Mouse (Mus musculus) embryo, embryonic 10.5 days (tissue): ENCODE measurements around the gene Cd37.
A peak's percentile ranks its signal among the peaks of the same experiment; 100 is the strongest.
"Not testable (repeated sequence)": the region's sequence is repeated elsewhere in the genome, so short reads cannot be mapped to it uniquely, and the experiment has no call there.

ENCODE experiments used
- DNase-seq: peaks from one replicate; pipeline ENCODE4 v3.0.0-alpha.2; 2015; ENCODE audit warnings: low spot score

Gene Cd37

GRCm38 (mm10) chr7:45238723-45239496, at the start of gene Cd37:
Gene Cd37 (minus strand): TSS chr7:45239115.
- no peak for DNase-seq

DNA sequence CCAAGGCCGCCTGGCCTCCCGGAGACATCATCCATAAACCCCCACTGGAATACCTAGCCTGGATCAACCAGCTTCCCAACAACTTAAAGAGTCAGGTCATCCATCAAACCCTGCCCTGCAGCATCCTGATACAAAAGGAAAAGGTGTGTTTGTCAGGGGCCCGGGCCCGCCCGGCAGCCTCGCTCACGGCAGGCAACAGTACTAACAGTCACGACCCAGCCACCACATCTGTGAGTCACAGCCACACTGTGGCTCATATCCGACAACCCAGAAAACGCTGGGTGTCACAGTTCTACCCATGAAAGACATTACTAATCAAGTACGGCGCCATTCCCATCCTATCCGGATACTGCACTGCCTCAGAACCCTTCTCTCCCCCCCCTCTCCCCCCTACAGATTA, 47.6 kb upstream of the Cd37 start:
- no peak for DNase-seq

GRCm38 (mm10) chr7:45277136-45277760, 38.3 kb upstream of the Cd37 start, which contains the start of gene Slc6a21:
Gene Slc6a21 (plus strand): TSS chr7:45277513.
- DNase-seq, result peak; percentile 68

DNA sequence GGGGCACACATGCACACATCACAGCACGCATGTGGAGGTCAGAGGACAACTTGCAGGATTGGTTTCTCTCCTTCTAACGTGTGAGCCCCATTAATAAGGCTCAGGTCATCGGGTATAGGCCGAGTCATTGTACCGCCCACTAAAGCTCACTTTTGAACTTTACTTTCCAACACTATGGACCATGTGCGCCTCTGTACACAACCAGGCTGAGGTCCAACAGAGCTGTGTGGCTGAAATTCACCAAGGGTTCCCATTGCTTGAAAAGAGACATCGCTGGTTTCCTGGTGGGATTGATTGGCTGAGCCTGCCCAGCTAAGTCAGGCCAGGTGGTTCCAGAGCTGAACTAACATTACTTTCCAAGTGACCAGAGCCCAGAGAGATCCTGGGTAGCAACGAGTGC, 34.8 kb upstream of the Cd37 start:
- no peak for DNase-seq

DNA sequence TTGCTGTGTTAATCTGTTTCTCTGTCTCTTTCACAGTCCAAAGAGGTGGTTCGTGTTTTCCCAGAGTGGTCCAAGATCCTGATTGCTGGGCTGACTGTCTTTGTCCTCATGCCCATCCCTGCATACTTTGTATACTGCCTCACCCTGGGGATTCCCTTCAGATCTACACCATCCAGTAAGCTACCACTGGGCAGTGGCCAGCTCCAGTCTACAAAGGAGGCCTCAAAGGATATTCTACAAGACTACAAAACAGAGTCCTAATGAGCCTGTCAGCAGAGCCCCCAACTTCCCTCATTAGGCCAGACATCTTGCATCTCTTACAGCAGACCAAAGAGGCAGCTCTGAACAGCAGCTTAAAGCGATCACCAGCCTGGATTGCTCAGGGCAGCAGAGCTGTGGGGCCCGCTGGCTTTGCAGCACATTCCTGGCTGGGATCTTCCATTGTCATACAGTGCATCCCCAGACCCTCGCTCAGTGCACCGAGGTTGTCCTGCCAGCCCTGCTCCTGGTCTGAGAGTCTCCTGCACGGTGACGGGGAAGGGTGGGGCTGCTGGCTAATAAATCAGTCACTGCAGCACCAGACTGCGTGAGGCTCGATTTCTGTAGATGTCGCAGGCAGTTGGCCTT, 34.0 kb upstream of the Cd37 start:
- DNase-seq, result no peak

GRCm38 (mm10) chr7:45265518-45265917, 26.6 kb upstream of the Cd37 start:
- DNase-seq, result no peak

- DNase-seq, result no peak
These were observed 25.4 kb upstream of the Cd37 start for GRCm38 (mm10) chr7:45264348-45264747.

- DNase-seq, result no peak
These were observed 24.2 kb upstream of the Cd37 start for GRCm38 (mm10) chr7:45263006-45263607.

DNA sequence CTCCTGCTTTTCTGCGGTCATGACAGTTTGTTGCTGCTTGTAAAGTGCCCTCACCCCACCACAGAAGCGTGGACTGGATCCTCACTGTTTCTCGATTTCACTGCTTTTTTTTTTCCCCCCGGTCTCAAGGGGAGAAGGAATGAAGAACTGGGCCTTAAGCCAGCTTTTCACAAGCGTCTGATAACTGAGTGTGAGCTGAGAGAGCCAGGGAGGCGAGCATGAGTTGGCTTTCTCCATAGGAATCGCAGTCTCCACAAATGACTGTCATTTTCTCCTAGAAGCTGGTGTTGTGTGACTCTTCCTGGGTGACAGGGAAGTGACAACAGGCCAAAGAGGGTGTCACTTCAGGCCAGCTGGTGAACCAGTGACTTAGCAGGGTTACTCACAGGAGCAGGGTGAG, 23.4 kb upstream of the Cd37 start:
- DNase-seq, result no peak

- no peak for DNase-seq
These were observed 20.4 kb upstream of the Cd37 start for GRCm38 (mm10) chr7:45259281-45259680.

GRCm38 (mm10) chr7:45257063-45257840, 18.3 kb upstream of the Cd37 start:
- DNase-seq, result no peak

DNA sequence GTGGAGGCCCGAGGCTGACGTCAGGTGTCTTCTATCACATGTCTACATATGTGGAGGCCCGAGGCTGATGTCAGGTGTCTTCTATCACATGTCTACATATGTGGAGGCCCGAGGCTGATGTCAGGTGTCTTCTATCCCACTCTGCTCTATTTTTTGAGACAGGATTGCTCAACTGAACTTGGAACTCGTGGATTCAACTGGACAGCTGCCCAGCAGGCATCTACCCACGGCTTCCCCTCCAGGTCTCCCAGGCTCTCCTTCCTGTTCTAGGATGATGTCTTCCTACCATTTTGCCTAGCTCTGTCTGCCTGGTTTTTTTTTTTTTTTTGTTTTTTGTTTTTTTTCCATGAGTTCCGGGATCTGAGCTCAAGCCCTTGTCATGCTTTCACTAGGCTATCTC, 16.9 kb upstream of the Cd37 start:
- DNase-seq, result not testable (repeated sequence)

- DNase-seq, result no peak
These were observed 14.9 kb upstream of the Cd37 start for GRCm38 (mm10) chr7:45253806-45254205.

DNA sequence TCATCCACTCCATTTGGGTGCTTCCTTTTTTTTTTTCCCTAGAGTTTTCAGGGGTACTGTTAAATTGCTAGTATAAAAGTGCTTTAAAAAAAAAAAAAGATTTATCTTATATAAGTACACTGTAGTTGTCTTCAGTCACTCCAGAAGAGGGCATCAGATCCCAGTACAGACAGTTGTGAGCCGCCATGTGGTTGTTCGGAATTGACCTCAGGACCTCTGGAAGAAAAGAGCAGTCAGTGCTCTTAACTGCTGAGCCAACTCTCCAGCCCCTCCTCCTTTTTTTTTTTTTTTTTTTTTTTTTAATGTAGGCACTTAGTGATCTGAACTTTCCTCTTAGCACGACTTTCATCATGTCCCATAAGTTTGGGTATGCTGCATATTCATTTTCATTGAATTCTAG, 8.8 kb upstream of the Cd37 start:
- DNase-seq, result no peak

- no peak for DNase-seq
These were observed 2.5 kb upstream of the Cd37 start for GRCm38 (mm10) chr7:45241389-45241749.

DNA sequence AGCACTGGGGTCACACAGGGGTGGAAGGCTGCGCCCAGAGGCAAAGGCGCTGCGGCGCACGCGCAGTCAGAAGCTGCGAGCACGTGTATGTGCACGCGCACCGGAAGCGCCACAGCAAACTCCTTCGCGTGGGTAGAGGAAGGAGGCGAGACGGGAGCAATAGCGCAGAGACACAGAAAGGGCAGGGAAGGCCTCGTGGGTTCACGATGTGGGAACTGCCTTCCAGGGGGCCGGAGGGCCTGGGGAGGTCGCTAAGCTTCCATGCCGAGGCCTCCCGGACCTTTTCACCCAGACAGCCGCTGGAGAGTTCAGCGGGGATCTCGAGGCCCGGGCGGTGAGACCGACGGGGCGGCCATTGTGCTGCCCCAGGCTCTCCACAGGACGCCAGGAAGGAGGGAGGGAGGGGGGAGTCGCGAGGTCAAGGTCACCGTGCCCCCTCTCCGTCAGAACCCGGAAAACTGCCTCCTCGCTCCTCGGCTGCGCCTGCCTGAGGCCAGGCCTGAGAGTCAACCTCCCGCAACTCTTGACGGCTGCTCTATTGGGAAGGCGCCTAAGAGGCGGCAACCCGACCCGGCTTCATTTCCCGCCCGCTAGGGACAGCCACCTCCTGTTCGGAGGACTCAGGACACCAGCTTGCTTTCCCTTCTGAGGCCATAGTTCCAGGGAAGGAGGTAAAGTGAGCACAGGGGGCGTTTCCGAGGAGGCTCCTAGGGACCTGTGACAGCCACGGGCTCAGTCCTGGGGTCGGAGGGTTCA, 1.9 kb upstream of the Cd37 start, which contains the start of gene Slc6a16:
Gene Slc6a16, plus strand, starts transcription at position 453 of the 756 bp plus-strand sequence.
- peak; percentile 67 for DNase-seq

- no peak for DNase-seq
These were observed 1.2 kb upstream of the Cd37 start for GRCm38 (mm10) chr7:45240109-45240508.

DNA sequence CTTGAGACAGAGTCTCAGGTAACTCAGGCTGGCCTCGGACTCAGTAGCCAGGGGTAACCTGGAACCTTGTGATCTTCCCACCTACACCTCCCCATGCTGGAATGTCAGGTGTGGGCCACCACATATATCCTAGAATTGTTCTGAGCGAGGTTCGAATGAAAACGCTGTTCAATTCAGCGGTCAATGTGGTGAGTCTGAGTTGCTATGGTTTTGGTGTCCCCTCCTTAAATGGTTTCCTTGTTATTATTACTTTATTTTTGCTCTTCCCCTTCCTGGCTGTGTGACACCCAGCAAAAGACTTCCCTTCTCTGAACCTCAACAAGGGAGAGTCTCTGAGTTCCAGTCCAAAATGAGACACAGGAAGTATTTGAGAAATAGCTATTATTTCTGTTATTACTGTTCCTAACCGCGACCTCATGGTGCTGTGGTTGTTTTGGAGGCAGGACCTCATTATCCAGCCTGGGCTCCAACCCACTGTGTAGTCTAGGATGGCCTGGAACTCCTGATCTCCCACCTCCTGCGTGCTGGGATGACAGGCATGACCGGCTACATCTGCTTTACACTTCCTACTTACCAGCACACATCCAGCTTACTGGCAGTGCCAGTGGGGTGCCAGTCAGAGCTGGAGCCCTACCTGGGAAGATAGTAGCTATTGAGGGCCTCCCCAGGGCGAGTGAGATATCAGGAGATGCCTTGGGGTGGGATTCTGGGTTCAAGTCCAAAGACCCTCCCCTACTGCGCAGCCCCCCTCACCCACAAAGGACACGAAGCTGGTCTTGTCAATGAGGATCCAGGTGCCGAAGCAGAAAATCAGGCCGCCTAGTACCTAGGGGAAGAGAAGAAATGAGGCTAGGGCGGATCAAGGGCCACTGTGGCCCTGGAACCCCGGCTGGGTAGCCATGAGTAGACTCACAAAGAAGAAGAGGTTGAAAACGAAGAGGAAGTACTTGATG, 892 bp downstream of the Cd37 start:
- DNase-seq, result no peak

GRCm38 (mm10) chr7:45235656-45236180, 3.2 kb downstream of the Cd37 start:
- no peak for DNase-seq
